Mouse (Mus musculus) central nervous system, embryonic 18 days (tissue): ENCODE data around the gene Spop. TPM values are rescaled to one million over a fixed set of nuclear protein-coding genes. Genes with fewer than 3 reads are reported as not detected.

Source experiments
- polyA plus RNA-seq: library from polyadenylated mRNA; depleted of rRNA; stranded (reverse); fragments of >200 nt; gene quantifications from 2 replicates; pipeline ENCODE4 v1.2.3, GENCODE M21; 2012; rRNA removed

Spop gene
- polyA plus RNA-seq = 64.3 and 74.8 TPM in 2 replicates

DNA sequence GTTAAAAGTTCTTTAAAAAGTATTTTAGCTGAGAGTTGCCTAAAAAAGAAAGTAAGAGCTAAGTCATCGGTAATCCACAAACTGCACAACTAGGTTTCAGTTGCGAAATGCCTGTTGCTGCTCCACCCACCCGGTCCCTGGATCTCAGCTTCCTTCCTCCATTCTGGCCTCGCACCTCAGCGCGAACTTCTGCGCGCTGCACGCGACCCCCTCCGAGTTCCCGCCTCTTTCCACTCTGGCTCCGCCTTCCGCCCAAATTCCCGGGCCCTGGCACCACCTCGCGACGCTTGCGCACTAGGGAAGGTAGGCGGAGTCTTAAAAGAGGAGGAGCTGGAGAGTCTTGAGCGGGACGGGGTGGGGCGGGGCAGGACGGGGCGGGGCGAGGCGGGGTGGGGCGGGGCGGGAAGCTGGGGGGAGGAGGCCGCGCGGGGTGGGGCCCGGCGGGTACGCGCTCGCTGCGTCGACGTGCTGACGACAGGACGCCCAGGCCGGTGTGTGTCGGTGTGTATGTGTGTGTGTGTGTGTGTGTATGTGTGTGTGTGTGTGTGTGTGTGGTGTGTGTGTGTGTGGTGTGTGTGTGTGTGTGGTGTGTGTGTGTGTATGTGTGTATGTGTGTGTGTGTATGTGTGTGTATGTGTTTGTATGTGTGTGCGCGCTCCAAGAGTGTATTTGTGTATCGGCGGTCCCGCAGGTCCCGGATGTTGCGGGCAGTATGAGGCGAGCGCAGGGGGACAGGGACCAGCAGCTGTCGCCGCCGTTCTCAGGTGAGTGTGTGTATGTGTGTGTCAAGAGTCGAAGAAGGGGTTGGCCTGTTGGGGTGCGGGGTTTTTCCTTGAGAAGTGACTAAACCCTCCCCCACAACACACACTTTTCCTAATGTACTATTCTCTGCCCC lies at the start of gene Spop:
TSS of gene Spop (plus strand) at position 440 of the 895 bp plus-strand sequence.

DNA sequence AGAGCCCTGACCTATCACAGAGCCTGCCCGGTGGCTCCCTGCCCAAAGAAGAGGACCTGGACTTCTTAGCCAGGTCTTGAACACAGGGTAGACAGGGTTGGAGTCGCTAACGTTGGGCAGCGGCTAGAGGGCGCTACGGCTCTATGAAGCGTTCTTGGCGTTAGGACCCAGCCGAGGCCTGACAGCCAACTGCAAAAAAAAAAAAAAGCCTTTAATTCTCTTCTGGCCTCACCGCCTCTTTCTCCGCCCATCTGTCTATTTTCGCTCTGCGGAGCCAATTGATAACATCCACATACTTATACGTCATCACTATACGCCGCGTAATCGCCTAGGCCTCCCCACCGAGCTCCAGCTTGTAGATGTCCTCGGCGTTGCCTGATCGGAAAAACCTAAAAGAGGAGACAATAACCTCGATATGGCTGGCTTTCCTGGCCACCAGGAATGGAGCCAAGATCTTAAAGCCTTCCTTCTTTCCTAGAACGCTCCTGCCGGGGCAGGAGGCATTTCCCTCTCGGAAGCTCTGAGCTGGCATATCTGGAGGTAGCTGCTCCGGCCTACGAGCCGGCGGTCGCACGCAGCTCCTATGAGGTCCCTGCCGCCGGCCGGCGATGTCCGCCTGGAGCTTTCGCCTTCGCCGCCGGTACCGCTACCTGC lies 29.4 kb upstream of the Spop start, which contains the start of gene Slc35b1:
TSS of gene Slc35b1 (plus strand) at position 374 of the 654 bp plus-strand sequence.

DNA sequence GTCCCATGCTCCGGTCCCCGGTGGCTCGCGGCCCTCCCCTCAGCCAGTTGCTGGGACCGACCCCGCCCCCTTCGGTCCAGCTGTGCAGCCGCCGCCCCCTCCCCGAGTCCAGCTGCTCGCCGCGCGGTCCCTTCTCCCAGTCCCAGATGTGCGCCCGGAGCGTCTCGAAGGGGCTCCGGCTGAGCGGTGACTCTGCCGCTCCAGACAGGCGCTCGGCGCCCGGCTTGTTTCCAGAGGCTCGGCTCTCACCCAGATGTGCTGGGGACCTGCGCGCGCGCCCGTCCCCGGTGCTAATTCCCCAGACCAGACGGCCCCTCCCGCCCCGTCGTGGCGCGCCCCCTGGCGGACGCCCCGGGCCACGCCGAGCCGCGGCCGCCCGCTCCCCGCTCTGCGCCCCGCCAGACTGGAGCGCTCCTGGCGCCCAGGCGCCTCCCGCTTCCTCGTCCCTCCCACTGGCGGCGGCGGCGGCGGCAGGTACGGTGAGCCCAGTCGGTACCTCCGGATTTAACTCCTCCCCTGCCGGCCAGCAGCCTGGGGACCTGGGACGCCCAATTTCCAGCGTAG lies 100.5 kb downstream of the Spop start, which contains the start of gene Nxph3:
TSS of gene Nxph3 (minus strand) at position 273 of the 564 bp plus-strand sequence.

Other genes starting within 250 kb of the Spop start
- gene Tac4, start 152.6 kb upstream of the Spop start, polyA plus RNA-seq = not detected in 2 replicates
- 50.5 and 53.4 TPM in 2 replicates for gene Kat7, start 103.8 kb upstream of the Spop start, polyA plus RNA-seq
- gene Fam117a, start 77.1 kb upstream of the Spop start, polyA plus RNA-seq = 5.2 and 7.4 TPM in 2 replicates
- gene Slc35b1, start 29.4 kb upstream of the Spop start, polyA plus RNA-seq = 124 and 129 TPM in 2 replicates
- gene Nxph3, start 100.5 kb downstream of the Spop start, polyA plus RNA-seq = 27.4 and 29.1 TPM in 2 replicates
- gene Ngfr, start 173.7 kb downstream of the Spop start, polyA plus RNA-seq = 7.5 and 16.1 TPM in 2 replicates